Comparison of ENCODE assay signal across 8 mouse cellular contexts in genomic region chr4:119108495-119109408, GRCm38 (mm10). TPM values are rescaled to one million over a fixed set of nuclear protein-coding genes. Genes with fewer than 3 reads are reported as not detected.
DNase-seq lines count a peak whose midpoint lies in the region; ATAC-seq and TF ChIP-seq lines count a peak whose summit lies in the region.

TSS of gene Slc2a1 (plus strand) at chr4:119108711.

- peak; percentile 64 for TF ChIP-seq CTCF in liver, postnatal 0 days (IDR thresholded peaks at IDR 0.05; ENCODE audit: low read depth)

- peak; percentile 94 for ATAC-seq in forebrain, embryonic 13.5 days
- peak; percentile 92 for ATAC-seq in liver, postnatal 0 days
- peak; percentile 93 for ATAC-seq in neural tube, embryonic 14.5 days (ENCODE audit: low read depth)

- peaks cover 64% of the 10 kb centered on the region for H3K4me1 ChIP-seq in forebrain, embryonic 13.5 days
- H3K4me1 ChIP-seq in liver, postnatal 0 days (ENCODE audit: insufficient read depth): peaks cover 56% of the 10 kb centered on the region
- peaks cover 19% of the 10 kb centered on the region for H3K4me1 ChIP-seq in neural tube, embryonic 14.5 days (ENCODE audit: control insufficient read depth, insufficient read depth, low read length)

- no peaks in the 10 kb centered on the region for H3K9me3 ChIP-seq in forebrain, embryonic 13.5 days (replicated peaks)
- H3K9me3 ChIP-seq in liver, postnatal 0 days (ENCODE audit: low read length): no peaks in the 10 kb centered on the region
- H3K9me3 ChIP-seq in neural tube, embryonic 14.5 days (ENCODE audit: control insufficient read depth, low read length): no peaks in the 10 kb centered on the region

- H3K4me3 ChIP-seq in forebrain, embryonic 13.5 days: peak within 1 kb of the TSS; percentile 73
- peak within 1 kb of the TSS; percentile 95 for H3K4me3 ChIP-seq in liver, postnatal 0 days (ENCODE audit: low read depth, low read length)
- H3K4me3 ChIP-seq in neural tube, embryonic 14.5 days (ENCODE audit: low read depth, low read length): peak within 1 kb of the TSS; percentile 68

- TF ChIP-seq EP300 in liver, postnatal 0 days (IDR thresholded peaks at IDR 0.05; ENCODE audit: low read depth): peak; percentile 11; the same call in 1 of the 2 replicates

- peak within 1 kb of the TSS; percentile 95 for H3K27ac ChIP-seq in forebrain, embryonic 13.5 days
- H3K27ac ChIP-seq in liver, postnatal 0 days (ENCODE audit: low read depth): peak within 1 kb of the TSS; percentile 99
- H3K27ac ChIP-seq in neural tube, embryonic 14.5 days (ENCODE audit: low read depth, low read length): peak within 1 kb of the TSS; percentile 89

- H3K4me2 ChIP-seq in forebrain, embryonic 13.5 days: peak within 1 kb of the TSS; percentile 69
- peak within 1 kb of the TSS; percentile 92 for H3K4me2 ChIP-seq in liver, postnatal 0 days (ENCODE audit: low read depth, low read length)
- H3K4me2 ChIP-seq in neural tube, embryonic 14.5 days (ENCODE audit: low read depth, low read length): peak within 1 kb of the TSS; percentile 84

- WGBS in forebrain, embryonic 13.5 days: under 1% methylated on average over 79 of the region's 88 CpGs
- under 1% methylated on average over 88 of the region's 88 CpGs for WGBS in large intestine, adult 2 months
- WGBS in liver, postnatal 0 days (ENCODE audit: insufficient replicate concordance): under 1% methylated on average over 63 of the region's 88 CpGs
- under 1% methylated on average over 77 of the region's 88 CpGs for WGBS in neural tube, embryonic 14.5 days

- no peaks in the 10 kb centered on the region for H3K27me3 ChIP-seq in forebrain, embryonic 13.5 days
- no peaks in the 10 kb centered on the region for H3K27me3 ChIP-seq in liver, postnatal 0 days (ENCODE audit: insufficient read depth, low read length)
- no peaks in the 10 kb centered on the region for H3K27me3 ChIP-seq in neural tube, embryonic 14.5 days (ENCODE audit: control insufficient read depth, insufficient read depth, low read length)

- H3K36me3 ChIP-seq in forebrain, embryonic 13.5 days (ENCODE audit: poor library complexity, severe bottlenecking): peaks cover 9% of the 10 kb centered on the region; the same call in 1 of the 2 replicates
- peaks cover 9% of the 10 kb centered on the region for H3K36me3 ChIP-seq in liver, postnatal 0 days (replicated peaks; ENCODE audit: insufficient read depth, low read length)
- no peaks in the 10 kb centered on the region for H3K36me3 ChIP-seq in neural tube, embryonic 14.5 days (ENCODE audit: control insufficient read depth, insufficient read depth, low read length)

- DNase-seq in CD8-positive naive resting alpha-beta T cell, adult 2 months (ENCODE audit: low read depth in 2 of 2, low spot score in 2 of 2): peak; percentile 85 to 88
- DNase-seq in c-Kit-negative CD71-positive TER-119-positive erythroid progenitor cells, embryonic 14.5 days (ENCODE audit: low read depth, low spot score): peak; percentile 94
- peak; percentile 88 to 89 for DNase-seq in heart, postnatal 10 days
- no peak for DNase-seq in large intestine, adult 2 months (ENCODE audit: low read depth, low spot score)
- peak; percentile 96 for DNase-seq in liver, postnatal 0 days
- peak; percentile 95 for DNase-seq in testis, postnatal 10 days (ENCODE audit: low spot score)

- intact Hi-C loops in heart, postnatal 10 days (cut with DNase I): no loop called here

- H3K9ac ChIP-seq in forebrain, embryonic 13.5 days: peak within 1 kb of the TSS; percentile 83
- H3K9ac ChIP-seq in liver, postnatal 0 days (replicated peaks): peak within 1 kb of the TSS; percentile 93
- H3K9ac ChIP-seq in neural tube, embryonic 14.5 days (replicated peaks; ENCODE audit: low read depth, low read length): peak within 1 kb of the TSS; percentile 77

RNA-seq across cellular contexts. Expression of gene Slc2a1, which starts in this region (rescaled TPM):
- polyA plus RNA-seq in forebrain, embryonic 13.5 days (2015; fragmentation: Nextera tagmentation; extraction: Ambion mirVana): 95.4 and 96.2 TPM in 2 replicates
- total RNA-seq in heart, postnatal 10 days (2021): 1 to 10 TPM; 5.1 to 7.7 TPM
- polyA plus RNA-seq in large intestine, adult 2 months (2012; rRNA removed): 21.0 and 22.4 TPM in 2 replicates
- polyA plus RNA-seq in liver, postnatal 0 days (2015; fragmentation: Nextera tagmentation; extraction: Ambion mirVana): 25.4 and 29.6 TPM in 2 replicates
- 61.8 and 83.3 TPM in 2 replicates for polyA plus RNA-seq in neural tube, embryonic 14.5 days (2014; fragmentation: Nextera tagmentation; extraction: Ambion mirVana)
